Mouse (Mus musculus): ENCODE results near the gene Ehd1. TPM values are rescaled to one million over a fixed set of nuclear protein-coding genes. Genes with fewer than 3 reads are reported as not detected.

The Ehd1 gene
- polyA plus RNA-seq, 1 experiment = not detected

GRCm38 (mm10) chr19:6348717-6349116 is 72.2 kb downstream of the Ehd1 start:
- H3K4me1 ChIP-seq (ENCODE audit: control insufficient read depth, insufficient read depth, low read length) = peaks cover 5% of the 10 kb centered on the region; the same call in 1 of the 2 replicates
- no peak overlapping the region for H3K27ac ChIP-seq (ENCODE audit: insufficient read depth, low read depth, low read length)
- 85% methylated on average over 9 of the region's 9 CpGs for WGBS
- H3K4me3 ChIP-seq (ENCODE audit: insufficient read depth, low read depth, low read length) = no peak overlapping the region
- TF ChIP-seq POLR2A (IDR thresholded peaks at IDR 0.05; ENCODE audit: insufficient read depth, low read depth, low read length) (no peak), CTCF (IDR thresholded peaks at IDR 0.05; ENCODE audit: insufficient read depth, low read depth, low read length) (no peak)

- H3K27ac ChIP-seq (ENCODE audit: insufficient read depth, low read depth, low read length) = no peak overlapping the region
- H3K4me3 ChIP-seq (ENCODE audit: insufficient read depth, low read depth, low read length) = no peak overlapping the region
- 55% methylated on average over 14 of the region's 14 CpGs for WGBS
- H3K4me1 ChIP-seq (ENCODE audit: control insufficient read depth, insufficient read depth, low read length) = peaks cover 5% of the 10 kb centered on the region; the same call in 1 of the 2 replicates
- no peak for TF ChIP-seq POLR2A (IDR thresholded peaks at IDR 0.05; ENCODE audit: insufficient read depth, low read depth, low read length)
- no peak for TF ChIP-seq CTCF (IDR thresholded peaks at IDR 0.05; ENCODE audit: insufficient read depth, low read depth, low read length)
Observed at GRCm38 (mm10) chr19:6349215-6349983, 72.9 kb downstream of the Ehd1 start.

Other genes with a start within 250 kb of the Ehd1 start
- not detected in 2 replicates for gene Syvn1, start 230.1 kb upstream of the Ehd1 start, polyA plus RNA-seq (2012; ENCODE audit: insufficient read depth, insufficient read length, low replicate concordance, missing spikeins)
- gene Mrpl49, start 218.9 kb upstream of the Ehd1 start, polyA plus RNA-seq (2012; ENCODE audit: insufficient read depth, insufficient read length, low replicate concordance, missing spikeins) = not detected in 2 replicates
- gene Fau, start 218.9 kb upstream of the Ehd1 start, polyA plus RNA-seq (2012; ENCODE audit: insufficient read depth, insufficient read length, low replicate concordance, missing spikeins) = 1,126 and 1,387 TPM in 2 replicates
- not detected in 2 replicates for gene Znhit2, start 215.5 kb upstream of the Ehd1 start, polyA plus RNA-seq (2012; ENCODE audit: insufficient read depth, insufficient read length, low replicate concordance, missing spikeins)
- gene Tm7sf2, start 208.4 kb upstream of the Ehd1 start, polyA plus RNA-seq (2012; ENCODE audit: insufficient read depth, insufficient read length, low replicate concordance, missing spikeins) = not detected in 2 replicates
- not detected in 2 replicates for gene Vps51, start 199.5 kb upstream of the Ehd1 start, polyA plus RNA-seq (2012; ENCODE audit: insufficient read depth, insufficient read length, low replicate concordance, missing spikeins)
- gene Tmem262, start 196.7 kb upstream of the Ehd1 start, polyA plus RNA-seq (2012; ENCODE audit: insufficient read depth, insufficient read length, low replicate concordance, missing spikeins) = not detected in 2 replicates
- not detected in 2 replicates for gene Gm28374, start 194.5 kb upstream of the Ehd1 start, polyA plus RNA-seq (2012; ENCODE audit: insufficient read depth, insufficient read length, low replicate concordance, missing spikeins)
- not detected in 2 replicates for gene Zfpl1, start 191.8 kb upstream of the Ehd1 start, polyA plus RNA-seq (2012; ENCODE audit: insufficient read depth, insufficient read length, low replicate concordance, missing spikeins)
- gene Cdca5, start 191.7 kb upstream of the Ehd1 start, polyA plus RNA-seq (2012; ENCODE audit: insufficient read depth, insufficient read length, low replicate concordance, missing spikeins) = not detected in 2 replicates
- gene AC131692.1, start 182.3 kb upstream of the Ehd1 start, polyA plus RNA-seq (2012; ENCODE audit: insufficient read depth, insufficient read length, low replicate concordance, missing spikeins) = not detected in 2 replicates
- gene Naaladl1, start 170.9 kb upstream of the Ehd1 start, polyA plus RNA-seq (2012; ENCODE audit: insufficient read depth, insufficient read length, low replicate concordance, missing spikeins) = not detected in 2 replicates
- not detected in 2 replicates for gene Sac3d1, start 158.1 kb upstream of the Ehd1 start, polyA plus RNA-seq (2012; ENCODE audit: insufficient read depth, insufficient read length, low replicate concordance, missing spikeins)
- not detected in 2 replicates for gene Snx15, start 148.4 kb upstream of the Ehd1 start, polyA plus RNA-seq (2012; ENCODE audit: insufficient read depth, insufficient read length, low replicate concordance, missing spikeins)
- not detected in 2 replicates for gene Batf2, start 135.7 kb upstream of the Ehd1 start, polyA plus RNA-seq (2012; ENCODE audit: insufficient read depth, insufficient read length, low replicate concordance, missing spikeins)
- gene Arl2, start 135.2 kb upstream of the Ehd1 start, polyA plus RNA-seq (2012; ENCODE audit: insufficient read depth, insufficient read length, low replicate concordance, missing spikeins) = not detected in 2 replicates
- not detected in 2 replicates for gene Majin, start 92.3 kb upstream of the Ehd1 start, polyA plus RNA-seq (2012; ENCODE audit: insufficient read depth, insufficient read length, low replicate concordance, missing spikeins)
- gene Gpha2, start 50.3 kb upstream of the Ehd1 start, polyA plus RNA-seq (2012; ENCODE audit: insufficient read depth, insufficient read length, low replicate concordance, missing spikeins) = not detected in 2 replicates
- gene Ppp2r5b, start 40.9 kb upstream of the Ehd1 start, polyA plus RNA-seq (2012; ENCODE audit: insufficient read depth, insufficient read length, low replicate concordance, missing spikeins) = not detected in 2 replicates
- gene Atg2a, start 35.1 kb upstream of the Ehd1 start, polyA plus RNA-seq (2012; ENCODE audit: insufficient read depth, insufficient read length, low replicate concordance, missing spikeins) = not detected in 2 replicates
- not detected in 2 replicates for gene Cdc42bpg, start 29.7 kb downstream of the Ehd1 start, polyA plus RNA-seq (2012; ENCODE audit: insufficient read depth, insufficient read length, low replicate concordance, missing spikeins)
- gene Men1, start 58.3 kb downstream of the Ehd1 start, polyA plus RNA-seq (2012; ENCODE audit: insufficient read depth, insufficient read length, low replicate concordance, missing spikeins) = not detected in 2 replicates
- 158 TPM in 1 of 2 replicates, not detected in the other for gene Map4k2, start 64.4 kb downstream of the Ehd1 start, polyA plus RNA-seq (2012; ENCODE audit: insufficient read depth, insufficient read length, low replicate concordance, missing spikeins)
- gene Sf1, start 87.0 kb downstream of the Ehd1 start, polyA plus RNA-seq (2012; ENCODE audit: insufficient read depth, insufficient read length, low replicate concordance, missing spikeins) = 340 TPM in 1 of 2 replicates, not detected in the other
- gene Pygm, start 107.7 kb downstream of the Ehd1 start, polyA plus RNA-seq (2012; ENCODE audit: insufficient read depth, insufficient read length, low replicate concordance, missing spikeins) = not detected in 2 replicates
- gene Rasgrp2, start 122.6 kb downstream of the Ehd1 start, polyA plus RNA-seq (2012; ENCODE audit: insufficient read depth, insufficient read length, low replicate concordance, missing spikeins) = 282 TPM in 1 of 2 replicates, not detected in the other
- gene Nrxn2, start 142.0 kb downstream of the Ehd1 start, polyA plus RNA-seq (2012; ENCODE audit: insufficient read depth, insufficient read length, low replicate concordance, missing spikeins) = 202 and 263 TPM in 2 replicates